Mouse (Mus musculus) olfactory bulb, adult 2 months (tissue): Measurements from ENCODE around the gene Gm2a. TPM values are rescaled to one million over a fixed set of nuclear protein-coding genes. Genes with fewer than 3 reads are reported as not detected.
"Not testable (repeated sequence)": the region's sequence is repeated elsewhere in the genome, so short reads cannot be mapped to it uniquely, and the experiment has no call there.

Experiments
- H3K27ac ChIP-seq: fragments of 200-500 bp; 2 replicates; pipeline ENCODE4 v1.5.1; 2012; ENCODE audit warnings: low read depth, low read length; ENCODE audit not compliant: insufficient read depth
- H3K4me1 ChIP-seq: fragments of 200-500 bp; 2 replicates; pipeline ENCODE4 v1.6.1; 2012; ENCODE audit warnings: low read length; ENCODE audit not compliant: control insufficient read depth, insufficient read depth
- H3K4me3 ChIP-seq: fragments of 200-500 bp; 2 replicates; pipeline ENCODE4 v1.5.1; 2012; ENCODE audit warnings: mild to moderate bottlenecking, low read depth, low read length, moderate library complexity; ENCODE audit not compliant: insufficient read depth
- CTCF ChIP-seq: fragments of 200-500 bp; IDR thresholded peaks from 2 replicates; pipeline ENCODE4 v1.5.1; 2012; ENCODE audit warnings: low read depth, mild to moderate bottlenecking, low read length, moderate library complexity; ENCODE audit not compliant: insufficient read depth
- POLR2A ChIP-seq: fragments of 200-500 bp; IDR thresholded peaks from 2 replicates; pipeline ENCODE4 v1.6.1; 2012; ENCODE audit warnings: mild to moderate bottlenecking, low read depth, low read length, moderate library complexity; ENCODE audit not compliant: insufficient read depth
- WGBS: fragments of 180-500 bp; shearing (Covaris S2); methylation state at CpG from one replicate; pipeline ENCODE4 v1.1.7; 2018; 5-methylcytosine and 5-hydroxymethylcytosine counted together
- polyA plus RNA-seq: library from polyadenylated mRNA; stranded (reverse); fragments of >200 nt; gene quantifications from 2 replicates; pipeline ENCODE4 v1.2.4, GENCODE M21; 2012; ENCODE audit warnings: low replicate concordance; ENCODE audit not compliant: missing spikeins, insufficient read depth, insufficient read length

Gm2a gene
- polyA plus RNA-seq, 1 experiment, result not detected

DNA sequence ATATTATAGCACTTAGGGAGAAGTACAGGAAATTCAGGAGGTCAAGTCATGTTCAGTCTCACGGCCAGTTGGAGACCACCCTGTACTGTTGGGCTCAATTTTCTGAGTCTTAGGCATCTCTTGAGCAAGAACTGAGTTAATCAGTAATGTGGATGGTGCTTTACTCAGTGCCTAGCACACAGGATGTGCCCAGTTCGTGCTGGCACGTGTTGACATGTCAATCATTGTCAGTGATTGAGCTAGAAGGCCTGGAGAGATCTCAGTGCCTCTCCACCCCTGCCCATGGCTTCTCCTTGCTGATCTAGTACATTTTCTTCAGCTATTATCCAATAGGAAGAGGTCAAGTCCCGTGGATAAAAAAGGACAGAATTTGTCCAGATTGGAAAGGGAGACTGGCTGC is 7.5 kb downstream of the Gm2a start:
- H3K4me3 ChIP-seq, result no peak overlapping the region
- no peaks in the 10 kb centered on the region for H3K4me1 ChIP-seq
- H3K27ac ChIP-seq, result no peak overlapping the region
- 86% methylated on average over 4 of the region's 4 CpGs for WGBS
- no peak for TF ChIP-seq CTCF
- no peak for TF ChIP-seq POLR2A

DNA sequence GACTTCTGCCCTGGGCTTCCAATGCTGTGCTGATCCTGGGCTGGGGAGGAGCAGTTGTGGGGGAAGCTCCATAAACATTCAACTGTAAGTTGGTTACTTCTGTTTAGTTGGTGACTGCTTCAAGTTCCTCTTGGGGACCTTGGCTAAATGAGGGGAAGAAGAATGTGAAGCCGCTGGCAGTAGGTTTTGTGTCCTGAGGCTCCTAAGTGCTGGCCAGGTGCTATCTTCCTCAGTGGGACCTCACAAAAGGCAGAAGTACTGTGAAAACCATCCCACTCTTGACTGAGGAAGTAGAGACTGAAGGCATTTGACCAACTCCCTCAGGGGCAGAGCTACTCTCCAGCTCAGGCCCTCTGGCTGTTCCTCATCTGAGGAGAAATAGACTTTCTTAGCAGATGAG is 8.7 kb downstream of the Gm2a start:
- TF ChIP-seq CTCF (no peak), POLR2A (no peak)
- H3K4me1 ChIP-seq, result no peaks in the 10 kb centered on the region
- H3K27ac ChIP-seq, result no peak overlapping the region
- 100% methylated on average over 1 of the region's 1 CpGs for WGBS
- no peak overlapping the region for H3K4me3 ChIP-seq

DNA sequence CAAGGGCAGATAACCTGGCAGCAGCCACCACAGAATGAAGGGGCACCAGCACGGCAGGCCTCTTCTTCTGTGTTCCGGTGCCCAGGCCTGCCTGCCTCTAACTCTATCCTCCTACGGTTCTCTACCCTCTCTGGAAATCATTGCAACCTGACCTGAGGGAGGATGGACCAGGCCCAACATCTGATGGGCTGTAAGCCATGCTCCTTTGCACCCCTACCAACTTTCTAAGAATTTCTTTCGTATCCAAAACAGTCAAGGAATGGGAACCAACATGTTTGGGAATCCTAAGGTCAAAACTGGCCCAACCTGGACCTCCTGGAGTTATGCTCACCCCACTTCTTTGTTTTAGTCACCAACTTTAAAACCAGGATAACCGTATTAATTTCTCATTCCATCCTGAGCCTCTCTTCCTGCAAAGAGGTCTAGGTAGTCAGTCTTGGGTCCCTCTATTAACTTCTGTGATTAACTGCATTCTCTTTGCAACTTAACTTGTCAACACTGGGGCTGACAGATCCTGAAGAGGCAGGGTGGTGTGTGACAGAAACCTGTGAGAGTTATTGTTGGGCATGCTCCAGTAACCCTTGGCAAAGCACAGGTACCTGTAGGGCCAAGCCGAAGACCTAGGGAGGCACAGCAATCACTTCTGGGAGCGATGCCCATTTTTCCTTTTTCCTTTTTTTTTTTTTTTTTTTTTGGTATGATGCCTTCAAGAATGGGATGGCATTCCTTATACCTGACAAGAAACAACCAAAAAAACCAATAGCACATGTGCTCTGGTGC is 11.8 kb downstream of the Gm2a start:
- Histone ChIP-seq H3K4me3 (no peak overlapping the region), H3K27ac (no peak overlapping the region), H3K4me1 (no peaks in the 10 kb centered on the region)
- no peak for TF ChIP-seq CTCF
- TF ChIP-seq POLR2A, result no peak
- WGBS, result 90% methylated on average over 7 of the region's 7 CpGs

DNA sequence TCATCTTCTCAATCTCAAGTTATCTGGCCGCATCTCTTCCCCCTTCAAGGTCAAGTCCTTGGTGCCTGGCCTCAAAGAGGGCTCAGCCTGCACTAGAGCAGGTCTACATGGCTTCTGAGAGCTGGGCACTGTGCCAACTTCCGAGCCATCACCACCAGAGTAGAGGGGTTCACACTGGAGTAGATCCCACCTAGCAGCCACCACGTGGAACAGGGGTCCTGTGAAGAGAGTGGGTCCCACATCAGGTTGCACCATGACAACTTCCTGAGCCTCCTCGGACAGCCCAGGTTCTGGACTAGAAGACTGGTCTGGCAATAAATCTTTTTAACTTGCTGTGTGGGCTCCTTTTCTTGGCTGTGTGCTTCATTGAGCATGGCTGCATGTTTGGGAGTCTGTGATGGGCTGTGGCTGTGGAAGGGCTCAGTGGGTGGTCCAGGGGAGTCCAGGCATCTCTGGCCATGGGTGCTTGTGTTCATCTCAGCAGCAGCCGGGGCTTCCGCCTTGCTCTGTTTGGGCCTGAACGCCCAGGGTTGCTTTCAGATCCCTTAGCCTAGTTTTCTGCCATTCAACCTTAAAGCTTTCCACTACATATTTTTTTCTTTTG is 12.8 kb downstream of the Gm2a start:
- WGBS, result 69% methylated on average over 7 of the region's 7 CpGs
- Histone ChIP-seq H3K27ac (no peak overlapping the region), H3K4me3 (no peak overlapping the region), H3K4me1 (no peaks in the 10 kb centered on the region)
- TF ChIP-seq POLR2A, result no peak

DNA sequence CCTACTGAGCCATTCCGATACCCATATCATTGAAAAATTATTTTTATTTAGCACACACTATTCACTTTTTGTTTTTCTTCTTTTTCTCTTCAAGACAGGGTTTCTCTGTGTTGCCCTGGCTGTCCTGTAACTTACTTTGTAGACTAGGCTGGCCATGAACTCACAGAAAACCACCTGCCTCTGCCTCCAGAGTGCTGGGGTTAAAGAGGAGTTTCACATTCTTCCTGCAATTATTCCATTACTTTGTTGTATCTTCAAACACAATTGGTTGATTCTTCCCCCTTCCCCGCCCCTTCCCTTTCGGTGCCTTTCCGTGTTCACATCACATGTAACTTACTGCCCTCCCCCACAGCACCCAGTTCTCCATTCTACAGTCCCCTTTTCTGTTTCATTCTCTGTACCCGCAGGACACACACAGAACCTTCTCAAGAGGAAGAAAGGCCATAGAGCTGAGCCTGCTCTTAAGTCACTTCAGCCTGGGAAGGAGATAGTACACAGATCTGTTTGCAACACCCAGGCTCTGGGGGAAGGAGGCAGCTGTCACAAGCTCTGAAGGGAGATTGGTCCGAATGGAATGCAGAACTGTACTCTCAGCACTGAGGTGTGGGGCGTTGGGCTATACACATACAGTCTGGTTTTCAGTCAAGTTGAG is 15.4 kb downstream of the Gm2a start:
- 64% methylated on average over 7 of the region's 7 CpGs for WGBS
- no peaks in the 10 kb centered on the region for H3K4me1 ChIP-seq

DNA sequence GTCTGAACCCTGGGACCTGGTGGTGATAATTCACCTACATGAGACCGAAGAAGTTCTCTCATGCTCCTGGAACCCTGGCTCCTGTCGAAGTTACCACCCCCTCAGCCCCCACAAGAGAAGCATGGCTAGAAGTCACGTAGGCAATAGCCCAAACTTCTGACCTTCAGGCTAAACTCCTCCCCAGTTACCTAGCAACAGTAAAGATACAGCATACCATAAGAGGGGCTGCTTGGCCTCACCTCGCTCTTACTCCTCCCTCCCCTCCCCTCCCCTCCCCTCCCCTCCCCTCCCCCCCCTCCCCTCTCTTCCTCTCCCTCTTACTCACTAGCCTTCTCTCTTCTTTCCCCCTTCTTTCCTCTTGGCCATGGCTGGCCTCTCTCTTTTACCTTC is 15.9 kb downstream of the Gm2a start:
- 61% methylated on average over 4 of the region's 4 CpGs for WGBS
- not testable (repeated sequence) for H3K4me1 ChIP-seq, H3K4me3 ChIP-seq, H3K27ac ChIP-seq

More for the DNA sequence above, 15.4 kb downstream of the Gm2a start:
- no peak overlapping the region for H3K4me3 ChIP-seq
- H3K27ac ChIP-seq, result no peak overlapping the region
- TF ChIP-seq CTCF (no peak), POLR2A (no peak)

DNA sequence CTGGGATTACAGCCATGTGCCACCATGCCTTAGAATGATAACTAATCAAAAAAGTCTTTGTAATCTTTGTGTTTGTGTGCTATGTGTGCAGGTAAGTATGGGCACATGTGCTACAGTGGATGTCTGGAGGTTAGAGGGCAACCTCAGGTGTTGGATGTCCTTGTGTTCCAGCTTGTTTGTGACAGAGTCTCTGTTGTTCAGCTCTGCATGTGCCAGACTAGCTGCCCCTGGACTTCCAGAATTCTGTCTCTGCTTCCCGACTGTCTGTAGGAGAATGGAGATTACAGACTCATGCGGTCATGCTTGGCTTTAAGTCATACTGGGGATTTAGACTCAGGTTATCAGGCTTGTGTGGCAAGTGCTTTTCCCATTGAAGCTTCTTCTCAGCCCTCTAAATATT is 16.4 kb downstream of the Gm2a start:
- no peak overlapping the region for H3K4me3 ChIP-seq
- 76% methylated on average over 2 of the region's 2 CpGs for WGBS
- TF ChIP-seq CTCF (no peak), POLR2A (no peak)
- no peaks in the 10 kb centered on the region for H3K4me1 ChIP-seq
- H3K27ac ChIP-seq, result no peak overlapping the region

DNA sequence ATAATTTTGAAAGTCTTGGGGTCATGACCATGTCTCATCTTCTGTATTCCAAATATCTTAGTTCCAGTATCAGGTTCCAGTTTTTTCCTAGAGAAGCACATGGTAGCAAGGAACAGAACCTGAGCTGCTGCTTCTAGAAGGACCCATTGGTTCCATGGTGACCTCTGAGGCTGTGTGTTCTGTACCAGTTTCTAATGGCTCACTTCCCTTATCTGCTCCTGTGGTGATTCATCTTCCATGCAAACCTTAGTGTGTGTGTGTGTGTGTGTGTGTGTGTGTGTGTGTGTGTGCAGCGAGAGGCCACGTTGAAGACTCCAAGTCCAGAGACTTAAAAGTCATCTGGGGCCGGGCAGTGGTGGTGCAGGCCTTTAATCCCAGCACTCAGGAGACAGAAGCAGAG is 18.1 kb downstream of the Gm2a start:
- Histone ChIP-seq H3K4me1 (peaks cover 3% of the 10 kb centered on the region), H3K27ac (no peak overlapping the region), H3K4me3 (no peak overlapping the region)
- TF ChIP-seq POLR2A, result no peak
- TF ChIP-seq CTCF, result no peak
- WGBS, result 82% methylated on average over 3 of the region's 3 CpGs

DNA sequence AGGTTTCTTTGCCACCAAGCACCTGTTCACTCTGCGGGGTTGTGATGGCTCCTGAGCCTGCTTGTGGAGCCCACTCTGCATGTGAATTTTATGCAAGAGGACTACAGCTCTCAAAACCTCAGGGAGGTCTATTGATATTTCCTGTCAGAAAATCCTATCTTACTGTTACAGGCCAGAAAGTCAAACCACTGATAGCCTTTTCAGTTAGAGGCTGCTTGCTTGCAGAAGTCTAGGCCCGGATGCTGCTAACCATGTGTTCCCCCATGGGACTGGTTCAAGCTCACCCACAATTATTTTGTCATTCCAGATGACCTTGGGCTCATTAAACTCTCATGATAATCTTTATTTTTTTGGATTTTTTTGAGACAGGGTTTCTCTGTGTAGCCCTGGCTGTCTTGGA is 19.1 kb downstream of the Gm2a start:
- WGBS, result 94% methylated on average over 2 of the region's 2 CpGs
- Histone ChIP-seq H3K4me3 (no peak overlapping the region), H3K4me1 (peaks cover 4% of the 10 kb centered on the region), H3K27ac (no peak overlapping the region)
- TF ChIP-seq CTCF (no peak), POLR2A (no peak)

DNA sequence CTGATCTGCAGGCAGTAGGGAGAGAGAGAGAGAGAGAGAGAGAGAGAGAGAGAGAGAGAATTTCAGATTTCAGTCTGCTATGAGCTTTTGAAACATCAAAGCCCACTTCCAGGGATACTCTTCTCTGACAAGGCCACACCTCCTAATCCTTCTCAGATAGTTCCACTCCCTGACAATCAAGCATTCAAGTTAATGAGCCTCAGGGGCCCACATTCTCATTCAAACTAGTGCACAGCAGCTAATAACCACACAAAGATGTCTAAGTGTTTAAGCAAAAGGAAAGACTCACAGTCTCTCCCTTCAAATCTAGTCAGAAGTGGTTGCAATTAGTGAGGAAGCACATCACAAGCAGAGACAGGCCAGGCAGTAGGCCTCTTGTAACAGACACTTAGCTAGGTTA is 22.4 kb downstream of the Gm2a start:
- H3K27ac ChIP-seq, result no peak overlapping the region
- H3K4me3 ChIP-seq, result no peak overlapping the region
- H3K4me1 ChIP-seq, result peaks cover 4% of the 10 kb centered on the region
- no peak for TF ChIP-seq POLR2A
- no peak for TF ChIP-seq CTCF
